Mouse (Mus musculus) midbrain, embryonic 15.5 days (tissue): ENCODE measurements around the gene Mtmr11. TPM values are rescaled to one million over a fixed set of nuclear protein-coding genes. Genes with fewer than 3 reads are reported as not detected.
A peak's percentile ranks its signal among the peaks of the same experiment; 100 is the strongest.
"Not testable (repeated sequence)": the region's sequence is repeated elsewhere in the genome, so short reads cannot be mapped to it uniquely, and the experiment has no call there.

Experiments
- ATAC-seq: fragments of 200-750 bp; cut with Nextera tagmentation; replicated peaks from 2 replicates; pipeline ENCODE4 v1.8.0; 2017; ENCODE audit warnings: moderate TSS enrichment
- H3K27ac ChIP-seq: fragments of 300-500 bp; sonication (generic); 2 replicates; pipeline ENCODE4 v1.5.1; 2015; ENCODE audit warnings: mild to moderate bottlenecking, inconsistent platforms
- H3K27me3 ChIP-seq: fragments of 300-500 bp; sonication (generic); replicated peaks from 2 replicates; pipeline ENCODE4 v1.6.1; 2015; ENCODE audit warnings: inconsistent platforms
- H3K36me3 ChIP-seq: fragments of 300-500 bp; sonication (generic); replicated peaks from 2 replicates; pipeline ENCODE4 v1.6.1; 2015; ENCODE audit warnings: inconsistent platforms
- H3K4me1 ChIP-seq: fragments of 300-500 bp; sonication (generic); 2 replicates; pipeline ENCODE4 v1.6.1; 2015; ENCODE audit warnings: inconsistent platforms
- H3K4me2 ChIP-seq: fragments of 300-500 bp; sonication (generic); 2 replicates; pipeline ENCODE4 v1.6.1; 2015; ENCODE audit warnings: inconsistent platforms, mild to moderate bottlenecking, moderate library complexity
- H3K4me3 ChIP-seq: fragments of 300-500 bp; sonication (generic); 2 replicates; pipeline ENCODE4 v1.5.1; 2015; ENCODE audit warnings: mild to moderate bottlenecking, inconsistent platforms
- H3K9ac ChIP-seq: fragments of 300-500 bp; sonication (generic); 2 replicates; pipeline ENCODE4 v1.6.1; 2015; ENCODE audit warnings: mild to moderate bottlenecking, inconsistent platforms
- H3K9me3 ChIP-seq: fragments of 300-500 bp; sonication (generic); 2 replicates; pipeline ENCODE4 v1.6.1; 2016; ENCODE audit warnings: inconsistent platforms
- WGBS: fragments of 180-500 bp; shearing (Covaris S2); methylation state at CpG from one replicate; pipeline ENCODE4 v1.1.7; 2015; ENCODE audit warnings: mixed read lengths; 5-methylcytosine and 5-hydroxymethylcytosine counted together
- polyA plus RNA-seq: library from polyadenylated mRNA; unstranded; fragments of >200 nt; fragmentation: Nextera tagmentation; extraction: Ambion mirVana; gene quantifications from 2 replicates; pipeline ENCODE4 v1.2.1, GENCODE M21; 2015

The Mtmr11 gene
- polyA plus RNA-seq, 1 experiment from 2014 or later: 14.1 TPM

- Histone ChIP-seq H3K27me3 (no peaks in the 10 kb centered on the region), H3K27ac (peak overlapping the region; percentile 98), H3K36me3 (peaks cover 8% of the 10 kb centered on the region; the same call in 1 of the 2 replicates), H3K9ac (peak overlapping the region; percentile 91), H3K4me3 (peak overlapping the region; percentile 71), H3K4me1 (peaks cover 14% of the 10 kb centered on the region), H3K9me3 (no peaks in the 10 kb centered on the region), H3K4me2 (peak overlapping the region; percentile 76)
- 17% methylated on average over 27 of the region's 27 CpGs for WGBS
- ATAC-seq: peak; percentile 18
These were observed 34.8 kb downstream of the Mtmr11 start for GRCm38 (mm10) chr3:96196437-96197128.

- H3K36me3 ChIP-seq: peaks cover 6% of the 10 kb centered on the region; the same call in 1 of the 2 replicates
- peaks cover 14% of the 10 kb centered on the region for H3K4me1 ChIP-seq
- no peaks in the 10 kb centered on the region for H3K9me3 ChIP-seq
- peak overlapping the region; percentile 98 for H3K27ac ChIP-seq
- under 1% methylated on average over 50 of the region's 50 CpGs for WGBS
- H3K4me2 ChIP-seq: peak overlapping the region; percentile 76
- peak overlapping the region; percentile 91 for H3K9ac ChIP-seq
- ATAC-seq: peak; percentile 95
- H3K4me3 ChIP-seq: peak overlapping the region; percentile 71
- H3K27me3 ChIP-seq: no peaks in the 10 kb centered on the region
These were observed 35.4 kb downstream of the Mtmr11 start for GRCm38 (mm10) chr3:96197129-96197749.

GRCm38 (mm10) chr3:96198181-96198580 is 36.4 kb downstream of the Mtmr11 start:
- no peaks in the 10 kb centered on the region for H3K9me3 ChIP-seq
- peak overlapping the region; percentile 51 for H3K27ac ChIP-seq
- peak overlapping the region; percentile 25; the same call in 1 of the 2 replicates for H3K9ac ChIP-seq
- peak overlapping the region; percentile 76 for H3K4me2 ChIP-seq
- H3K36me3 ChIP-seq: peaks cover 5% of the 10 kb centered on the region; the same call in 1 of the 2 replicates
- no peaks in the 10 kb centered on the region for H3K27me3 ChIP-seq
- WGBS: 2% methylated on average over 6 of the region's 6 CpGs
- peaks cover 14% of the 10 kb centered on the region for H3K4me1 ChIP-seq
- ATAC-seq: peak; percentile 50
- H3K4me3 ChIP-seq: peak overlapping the region; percentile 71

GRCm38 (mm10) chr3:96198601-96199251 is 36.9 kb downstream of the Mtmr11 start:
- not testable (repeated sequence) for H3K9me3 ChIP-seq, ATAC-seq, H3K9ac ChIP-seq, H3K27ac ChIP-seq, H3K4me3 ChIP-seq, H3K36me3 ChIP-seq, H3K27me3 ChIP-seq
- WGBS: 29% methylated on average over 8 of the region's 8 CpGs
- Histone ChIP-seq H3K4me2 (peak overlapping the region; percentile 76), H3K4me1 (peaks cover 14% of the 10 kb centered on the region)

DNA sequence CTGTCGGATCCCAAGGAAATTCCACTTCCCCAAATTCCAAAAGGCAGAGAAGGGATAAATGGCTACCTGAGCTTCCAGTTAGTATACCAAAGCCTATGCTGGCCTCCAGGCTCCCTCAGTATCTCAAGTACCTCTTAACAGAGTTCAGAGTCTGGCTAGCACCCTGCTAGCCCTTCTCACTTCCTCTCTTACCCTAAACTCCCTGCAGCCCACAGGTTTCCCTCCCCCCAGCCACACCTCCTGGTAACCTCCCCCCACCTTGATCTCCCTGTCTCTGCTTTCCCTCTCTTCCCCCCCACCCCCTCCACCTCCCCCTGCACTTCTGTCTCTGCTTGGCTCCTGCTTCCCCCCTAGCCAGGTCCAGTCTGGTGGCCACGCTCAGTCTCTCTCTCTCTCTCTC is 37.9 kb downstream of the Mtmr11 start:
- no peak overlapping the region for H3K4me3 ChIP-seq
- H3K36me3 ChIP-seq: no peaks in the 10 kb centered on the region; the same call in 1 of the 2 replicates
- H3K9ac ChIP-seq: no peak overlapping the region
- peaks cover 14% of the 10 kb centered on the region for H3K4me1 ChIP-seq
- no peaks in the 10 kb centered on the region for H3K9me3 ChIP-seq
- H3K27ac ChIP-seq: no peak overlapping the region
- no peaks in the 10 kb centered on the region for H3K27me3 ChIP-seq
- ATAC-seq: no peak
- H3K4me2 ChIP-seq: no peak overlapping the region
- 72% methylated on average over 2 of the region's 2 CpGs for WGBS

DNA sequence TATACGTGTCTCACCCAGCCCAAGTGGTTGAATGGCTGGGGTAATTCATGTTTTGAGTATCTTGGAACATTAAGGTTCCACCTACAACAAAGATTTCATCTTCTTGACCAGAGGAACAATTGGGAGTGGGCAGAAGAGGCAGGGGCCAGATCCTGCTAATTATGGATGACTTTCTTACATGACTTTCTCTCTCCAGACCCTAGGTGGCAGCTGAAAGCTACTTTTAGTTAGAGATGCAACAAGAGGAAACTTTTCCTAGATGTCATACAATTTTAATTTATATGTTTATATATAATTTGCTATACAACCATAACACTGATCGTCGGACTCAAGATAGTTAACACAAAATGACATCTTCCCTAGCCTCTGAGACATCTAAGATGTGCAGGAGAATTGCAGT is 46.0 kb downstream of the Mtmr11 start:
- Histone ChIP-seq H3K4me2 (no peak overlapping the region), H3K27ac (no peak overlapping the region), H3K27me3 (no peaks in the 10 kb centered on the region), H3K9ac (no peak overlapping the region), H3K4me3 (no peak overlapping the region), H3K4me1 (no peaks in the 10 kb centered on the region), H3K9me3 (no peaks in the 10 kb centered on the region), H3K36me3 (no peaks in the 10 kb centered on the region)
- 87% methylated on average over 3 of the region's 3 CpGs for WGBS
- ATAC-seq: no peak

DNA sequence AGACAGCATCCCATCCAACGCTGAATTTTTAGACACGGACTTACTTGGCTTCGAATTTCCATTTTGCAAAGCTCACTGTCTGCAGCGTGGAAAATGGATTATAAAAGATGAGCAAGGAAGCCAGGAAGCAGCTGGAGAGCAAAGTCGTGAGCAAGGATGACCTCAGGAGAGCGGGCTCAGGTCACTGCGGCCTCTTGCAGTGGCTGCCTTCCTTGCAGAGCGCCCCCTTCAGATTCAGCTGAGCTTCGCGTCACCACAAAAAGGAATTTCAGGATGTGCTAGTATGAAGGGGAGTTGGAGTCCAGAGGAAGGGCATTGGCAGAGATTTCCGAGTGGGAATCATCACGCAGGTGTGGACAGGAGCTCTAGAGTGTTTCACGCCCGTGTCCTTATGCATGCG is 47.4 kb downstream of the Mtmr11 start:
- Histone ChIP-seq H3K9ac (no peak overlapping the region), H3K36me3 (no peaks in the 10 kb centered on the region), H3K4me3 (no peak overlapping the region), H3K9me3 (no peaks in the 10 kb centered on the region), H3K27ac (no peak overlapping the region), H3K4me1 (no peaks in the 10 kb centered on the region), H3K4me2 (no peak overlapping the region), H3K27me3 (no peaks in the 10 kb centered on the region)
- ATAC-seq: no peak
- 22% methylated on average over 15 of the region's 15 CpGs for WGBS

DNA sequence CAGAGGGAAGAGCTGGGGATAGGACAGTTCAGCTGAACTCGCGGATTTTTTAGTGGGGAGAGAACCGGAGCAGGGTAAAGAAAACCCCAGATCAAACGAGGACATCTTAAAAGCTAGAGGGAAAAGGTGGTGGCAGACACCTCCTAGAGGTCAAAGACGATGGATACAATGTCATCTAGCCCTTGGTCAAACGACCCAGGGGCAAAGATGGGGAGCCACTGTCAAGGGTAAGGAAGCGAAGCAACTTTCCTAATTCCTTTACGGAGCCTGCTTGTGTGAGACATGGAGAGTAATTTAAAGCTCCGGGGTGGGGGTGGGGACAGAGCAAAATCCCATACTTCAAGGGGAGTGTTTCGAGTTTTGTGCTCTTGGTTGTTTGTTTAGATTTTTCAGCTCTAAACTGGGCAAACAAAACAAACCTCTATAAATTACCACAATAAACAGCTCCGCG is 57.4 kb downstream of the Mtmr11 start:
- H3K27me3 ChIP-seq: no peaks in the 10 kb centered on the region
- peak overlapping the region; percentile 93 for H3K4me2 ChIP-seq
- peak overlapping the region; percentile 98 for H3K27ac ChIP-seq
- H3K9ac ChIP-seq: peak overlapping the region; percentile 87
- H3K4me1 ChIP-seq: peaks cover 23% of the 10 kb centered on the region
- peak overlapping the region; percentile 74 for H3K4me3 ChIP-seq
- no peaks in the 10 kb centered on the region for H3K9me3 ChIP-seq
- peak; percentile 31 for ATAC-seq
- no peaks in the 10 kb centered on the region for H3K36me3 ChIP-seq
- under 1% methylated on average over 12 of the region's 12 CpGs for WGBS

DNA sequence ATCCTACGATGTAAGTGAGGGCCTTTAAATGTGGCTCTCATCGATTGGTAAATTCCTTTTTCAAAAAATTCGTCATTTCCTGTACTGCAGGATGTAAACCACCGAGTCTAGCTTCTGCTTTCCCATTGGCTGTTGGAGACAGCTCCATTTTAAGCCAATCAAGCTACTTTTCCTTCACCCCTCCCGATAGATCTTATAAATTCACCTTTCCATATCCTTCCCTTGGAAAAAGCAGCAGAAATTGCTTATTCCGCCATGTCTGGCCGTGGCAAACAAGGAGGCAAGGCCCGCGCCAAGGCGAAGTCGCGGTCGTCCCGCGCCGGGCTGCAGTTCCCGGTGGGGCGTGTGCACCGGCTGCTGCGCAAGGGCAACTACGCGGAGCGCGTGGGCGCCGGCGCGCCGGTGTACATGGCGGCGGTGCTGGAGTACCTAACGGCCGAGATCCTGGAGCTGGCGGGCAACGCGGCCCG is 57.9 kb downstream of the Mtmr11 start, which contains the start of the genes Bola1 and Hist2h2ab:
Gene Bola1, minus strand, starts transcription at position 49 of the 470 bp plus-strand sequence.
Gene Hist2h2ab, plus strand, starts transcription at position 205 of the 470 bp plus-strand sequence.
- WGBS: under 1% methylated on average over 37 of the region's 37 CpGs
- ATAC-seq: peak; percentile 94

GRCm38 (mm10) chr3:96220131-96220764 is 58.4 kb downstream of the Mtmr11 start:
- ATAC-seq: peak; percentile 32
- Histone ChIP-seq H3K4me1 (peaks cover 23% of the 10 kb centered on the region), H3K4me3 (peak overlapping the region; percentile 74), H3K9ac (peak overlapping the region; percentile 87), H3K27ac (peak overlapping the region; percentile 98), H3K4me2 (peak overlapping the region; percentile 93)
- H3K9me3 ChIP-seq, H3K27me3 ChIP-seq, H3K36me3 ChIP-seq: not testable (repeated sequence)
- under 1% methylated on average over 32 of the region's 47 CpGs for WGBS

More for the DNA sequence above, 57.9 kb downstream of the Mtmr11 start, which contains the start of the genes Bola1 and Hist2h2ab:
- peak within 1 kb of the TSS; percentile 74 for H3K4me3 ChIP-seq
- no peaks in the 10 kb centered on the region for H3K27me3 ChIP-seq
- H3K36me3 ChIP-seq: no peaks in the 10 kb centered on the region
- H3K4me1 ChIP-seq: peaks cover 23% of the 10 kb centered on the region
- H3K27ac ChIP-seq: peak within 1 kb of the TSS; percentile 98
- H3K4me2 ChIP-seq: peak within 1 kb of the TSS; percentile 93
- peak within 1 kb of the TSS; percentile 87 for H3K9ac ChIP-seq
- no peaks in the 10 kb centered on the region for H3K9me3 ChIP-seq

GRCm38 (mm10) chr3:96220765-96221639 is 59.2 kb downstream of the Mtmr11 start, which contains the start of the genes Hist2h2ac and Hist2h2be:
Gene Hist2h2ac (minus strand): TSS chr3:96220880.
Gene Hist2h2be (plus strand): TSS chr3:96221119.
- Histone ChIP-seq H3K4me1 (peaks cover 23% of the 10 kb centered on the region), H3K36me3 (no peaks in the 10 kb centered on the region), H3K9me3 (no peaks in the 10 kb centered on the region), H3K4me3 (peak within 1 kb of the TSS; percentile 74), H3K4me2 (peak within 1 kb of the TSS; percentile 93), H3K27me3 (no peaks in the 10 kb centered on the region), H3K9ac (peak within 1 kb of the TSS; percentile 87), H3K27ac (peak within 1 kb of the TSS; percentile 98)
- under 1% methylated on average over 43 of the region's 43 CpGs for WGBS
- ATAC-seq: peak; percentile 79
